Mouse (Mus musculus) MEL (cell line): ENCODE measurements around the gene Gm28048.

Experiments
- BHLHE40 ChIP-seq: IDR thresholded peaks from 2 replicates; pipeline ENCODE4 v1.6.1; 2012; ENCODE audit warnings: low read depth, mild to moderate bottlenecking, inconsistent platforms, low read length, improper control_type of control experiment, borderline replicate concordance
- CTCF ChIP-seq, 3 experiments: IDR thresholded peaks in 2 of 3; conservative IDR thresholded peaks in 1 of 3; 2 replicates each; pipeline ENCODE4 v1.5.1; 2011 to 2012; ENCODE audit warnings: low read length in 3 of 3, low read depth in 2 of 3, mild to moderate bottlenecking in 2 of 3, improper control_type of control experiment in 1 of 3, inconsistent platforms in 1 of 3, mixed read lengths in 1 of 3, moderate library complexity in 1 of 3; ENCODE audit not compliant: control insufficient read depth in 1 of 3, insufficient read depth in 1 of 3, poor library complexity in 1 of 3, severe bottlenecking in 1 of 3
- EP300 ChIP-seq, 2 experiments: IDR thresholded peaks; 2 replicates each; pipeline ENCODE4 v1.6.1; 2011; ENCODE audit warnings: improper control_type of control experiment in 2 of 2, low read length in 2 of 2, low read depth in 1 of 2, mild to moderate bottlenecking in 1 of 2
- GATA1 ChIP-seq: IDR thresholded peaks from 2 replicates; pipeline ENCODE4 v1.6.1; 2011; ENCODE audit warnings: low read depth, low read length, improper control_type of control experiment
- HCFC1 ChIP-seq: IDR thresholded peaks from 2 replicates; pipeline ENCODE4 v1.6.1; 2012; ENCODE audit warnings: low read depth, mild to moderate bottlenecking, inconsistent platforms, low read length, improper control_type of control experiment, moderate library complexity
- JUND ChIP-seq: IDR thresholded peaks from 2 replicates; pipeline ENCODE4 v1.6.1; 2011; ENCODE audit warnings: low read depth, mild to moderate bottlenecking, improper control_type of control experiment, low read length
- KAT2A ChIP-seq: conservative IDR thresholded peaks from 2 replicates; pipeline ENCODE4 v1.6.1; 2012; ENCODE audit warnings: low read depth, low read length, improper control_type of control experiment, inconsistent platforms
- MAFK ChIP-seq: IDR thresholded peaks from 2 replicates; pipeline ENCODE4 v1.6.1; 2011; ENCODE audit warnings: low read depth, mild to moderate bottlenecking, low read length, improper control_type of control experiment, borderline replicate concordance
- MAX ChIP-seq: IDR thresholded peaks from 2 replicates; pipeline ENCODE4 v1.6.1; 2011; ENCODE audit warnings: low read length, improper control_type of control experiment
- MAZ ChIP-seq: IDR thresholded peaks from 2 replicates; pipeline ENCODE4 v1.6.1; 2012; ENCODE audit warnings: low read depth, mild to moderate bottlenecking, inconsistent platforms, low read length, improper control_type of control experiment
- POLR2A ChIP-seq, 2 experiments: IDR thresholded peaks; 2 replicates each; pipeline ENCODE4 v1.6.1; 2011 to 2012; ENCODE audit warnings: low read length in 2 of 2, mild to moderate bottlenecking in 2 of 2, control low read depth in 1 of 2, improper control_type of control experiment in 1 of 2, low read depth in 1 of 2, moderate library complexity in 1 of 2; ENCODE audit not compliant: control insufficient read depth in 1 of 2, insufficient read depth in 1 of 2, poor library complexity in 1 of 2
- USF1 ChIP-seq: IDR thresholded peaks from 2 replicates; pipeline ENCODE4 v1.6.1; 2014; ENCODE audit warnings: low read depth, mild to moderate bottlenecking, inconsistent platforms, low read length, improper control_type of control experiment, moderate library complexity
- ZNF384 ChIP-seq: IDR thresholded peaks from 2 replicates; pipeline ENCODE4 v1.6.1; 2012; ENCODE audit warnings: low read depth, mild to moderate bottlenecking, inconsistent platforms, low read length, improper control_type of control experiment

GRCm38 (mm10) chr11:22857106-22857704 is 124.7 kb downstream of the Gm28048 start:
- TF ChIP-seq GATA1 (no peak), ZNF384 (peak; percentile 73; the same call in 1 of the 2 replicates), KAT2A (no peak), CTCF (IDR thresholded peaks at IDR 0.05 in 2 of 3, conservative IDR thresholded peaks at IDR 0.05 in 1 of 3; ENCODE audit: control insufficient read depth in 1 of 3, insufficient read depth in 1 of 3, low read depth in 2 of 3, low read length in 3 of 3, poor library complexity in 1 of 3, severe bottlenecking in 1 of 3) (no peak), BHLHE40 (no peak), MAX (no peak), POLR2A (IDR thresholded peaks at IDR 0.05; ENCODE audit: control insufficient read depth in 1 of 2, insufficient read depth in 1 of 2, low read depth in 1 of 2, low read length in 2 of 2, poor library complexity in 1 of 2) (no peak), MAZ (no peak), USF1 (no peak), MAFK (no peak), HCFC1 (0 out of 2 replicates have a peak, but pooled peaks have one; percentile 4), EP300 (IDR thresholded peaks at IDR 0.05; ENCODE audit: low read depth in 1 of 2, low read length in 2 of 2) (no peak), JUND (no peak)
